8 mouse cellular contexts compared by ENCODE assay signal in the genomic region with DNA sequence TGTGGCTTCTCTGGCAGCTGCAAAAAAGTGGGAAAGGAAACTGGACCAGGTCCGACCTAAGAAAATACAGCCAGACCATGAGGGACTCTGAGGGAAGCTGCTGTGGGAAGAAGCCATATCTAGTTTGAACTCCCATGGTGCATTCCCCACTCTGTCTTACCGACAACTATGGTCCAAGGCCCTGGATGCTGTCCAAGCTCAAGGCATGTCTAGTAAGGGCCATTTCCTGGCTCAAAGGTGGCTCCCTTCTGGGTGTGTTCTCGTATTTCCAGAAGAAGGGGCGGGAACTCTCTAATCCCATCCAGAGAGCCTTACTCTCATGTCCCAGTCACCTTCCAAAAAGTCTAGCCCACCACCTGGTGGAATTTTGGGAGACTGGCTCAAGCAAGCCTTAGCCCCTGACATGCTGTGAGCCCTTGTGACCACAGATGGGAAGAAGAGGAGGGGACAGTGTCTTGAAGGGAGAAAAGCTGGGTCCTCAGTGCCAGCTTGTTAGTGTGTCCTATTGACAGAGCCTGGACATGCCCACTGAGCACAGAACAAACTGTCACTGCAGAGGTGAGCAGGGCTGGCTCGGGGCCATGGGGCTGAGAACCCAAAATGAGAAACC. TPM values are rescaled to one million over a fixed set of nuclear protein-coding genes. Genes with fewer than 3 reads are reported as not detected.
DNase-seq lines count a peak whose midpoint lies in the region.

No protein-coding gene starts in this region.

- no peaks in the 10 kb centered on the region for H3K27me3 ChIP-seq in heart, embryonic 10.5 days (ENCODE audit: insufficient read depth, poor library complexity, severe bottlenecking)

- 61% methylated on average over 5 of the region's 5 CpGs for WGBS in heart, embryonic 10.5 days

- peaks cover 77% of the 10 kb centered on the region for H3K4me1 ChIP-seq in heart, embryonic 10.5 days

- intact Hi-C loops in heart, postnatal 10 days (cut with DNase I): no loop called here

- no peak for DNase-seq in heart, embryonic 10.5 days (ENCODE audit: low spot score)
- DNase-seq in heart, postnatal 10 days: no peak
- DNase-seq in 3T3-L1 (ENCODE audit: low read depth, low spot score): peak; percentile 40
- DNase-seq in adipocyte (ENCODE audit: low spot score): peak; percentile 19
- DNase-seq in kidney, postnatal 25 days: peak; percentile 84
- DNase-seq in right cerebral cortex, postnatal 4 days: no peak
- DNase-seq in spleen, postnatal 14 days (ENCODE audit: low spot score in 2 of 2): no peak
- DNase-seq in left cerebral cortex, adult 11 months (ENCODE audit: low spot score): no peak

- H3K36me3 ChIP-seq in heart, embryonic 10.5 days: peaks cover 45% of the 10 kb centered on the region

- H3K4me3 ChIP-seq in heart, embryonic 10.5 days: peak overlapping the region; percentile 82; the same call in 1 of the 2 replicates

- no peaks in the 10 kb centered on the region for H3K9me3 ChIP-seq in heart, embryonic 10.5 days

- peak overlapping the region; percentile 33; the same call in 1 of the 2 replicates for H3K27ac ChIP-seq in heart, embryonic 10.5 days

RNA-seq across cellular contexts. Expression of gene Trim11, which starts 2.6 kb away (rescaled TPM):
- polyA plus RNA-seq in heart, embryonic 10.5 days (2016; fragmentation: Nextera tagmentation; extraction: Ambion mirVana): 24.0 and 31.4 TPM in 2 replicates
- 10 to 100 TPM; 19.9 to 20.8 TPM for total RNA-seq in heart, postnatal 10 days (2021)

RNA-seq across cellular contexts. Expression of gene Hist3h2a, which starts 26.0 kb away (rescaled TPM):
- polyA plus RNA-seq in heart, embryonic 10.5 days (2016; fragmentation: Nextera tagmentation; extraction: Ambion mirVana): 15.5 and 15.9 TPM in 2 replicates
- 10 to 100 TPM; 33.2 to 36.7 TPM for total RNA-seq in heart, postnatal 10 days (2021)

RNA-seq across cellular contexts. Expression of gene Trim17, which starts 26.0 kb away (rescaled TPM):
- 0.75 and 0.79 TPM in 2 replicates for polyA plus RNA-seq in heart, embryonic 10.5 days (2016; fragmentation: Nextera tagmentation; extraction: Ambion mirVana)
- total RNA-seq in heart, postnatal 10 days (2021): under 1 TPM; 0.12 to 0.22 TPM

RNA-seq across cellular contexts. Expression of gene Hist3h2ba, which starts 31.8 kb away (rescaled TPM):
- 4.8 and 9.8 TPM in 2 replicates for polyA plus RNA-seq in heart, embryonic 10.5 days (2016; fragmentation: Nextera tagmentation; extraction: Ambion mirVana)
- total RNA-seq in heart, postnatal 10 days (2021): 10 to 100 TPM; 11.0 to 13.0 TPM

RNA-seq across cellular contexts. Expression of gene Rnf187, which starts 41.8 kb away (rescaled TPM):
- polyA plus RNA-seq in heart, embryonic 10.5 days (2016; fragmentation: Nextera tagmentation; extraction: Ambion mirVana): 169 and 213 TPM in 2 replicates
- 100 to 1,000 TPM; 162 to 173 TPM for total RNA-seq in heart, postnatal 10 days (2021)

Comparison
In these comparisons a context has a peak if more than half of its experiments do, and no peak if none do; other contexts are left out.
1. DNase-seq: peak in 3T3-L1 (single experiment), adipocyte (single experiment) and kidney, postnatal 25 days (2 of 2); none in heart, embryonic 10.5 days (single experiment), heart, postnatal 10 days (0 of 2), right cerebral cortex, postnatal 4 days (single experiment), spleen, postnatal 14 days (0 of 2) and left cerebral cortex, adult 11 months (single experiment).